Mouse (Mus musculus) myocyte (in vitro differentiated cells): ENCODE measurements around the gene Serinc4.

Experiments used
- CEBPB ChIP-seq: IDR thresholded peaks from 2 replicates; pipeline ENCODE4 v1.6.1; 2011; ENCODE audit warnings: mild to moderate bottlenecking, moderate library complexity; ENCODE audit not compliant: poor library complexity, insufficient read depth, severe bottlenecking
- MAX ChIP-seq: IDR thresholded peaks from one replicate; pipeline ENCODE4 v1.6.1; 2011; ENCODE audit warnings: low read depth, mild to moderate bottlenecking, control low read depth
- MYOD1 ChIP-seq, 3 experiments: IDR thresholded peaks; one replicate each; pipeline ENCODE4 v1.6.1; 2011; ENCODE audit warnings: control low read depth in 2 of 3, low read depth in 2 of 3, mild to moderate bottlenecking in 2 of 3, moderate library complexity in 1 of 3; ENCODE audit not compliant: insufficient read length in 2 of 3, control insufficient read depth in 1 of 3
- MYOG ChIP-seq, 3 experiments: IDR thresholded peaks; one replicate each; pipeline ENCODE4 v1.6.1; 2011; ENCODE audit warnings: control low read depth in 2 of 3, low read depth in 2 of 3, mild to moderate bottlenecking in 2 of 3; ENCODE audit not compliant: insufficient read length in 2 of 3, control insufficient read depth in 1 of 3, insufficient read depth in 1 of 3
- POLR2A ChIP-seq: IDR thresholded peaks from one replicate; pipeline ENCODE4 v1.6.1; 2011; ENCODE audit warnings: low read depth, mild to moderate bottlenecking, control low read depth, moderate library complexity; ENCODE audit not compliant: insufficient read length
- POLR2AphosphoS2 ChIP-seq: IDR thresholded peaks from one replicate; pipeline ENCODE4 v1.6.1; 2011; ENCODE audit warnings: low read depth, control low read depth; ENCODE audit not compliant: insufficient read length
- REST ChIP-seq: IDR thresholded peaks from one replicate; pipeline ENCODE4 v1.6.1; 2011; ENCODE audit warnings: mild to moderate bottlenecking, control low read depth, moderate library complexity; ENCODE audit not compliant: insufficient read depth, insufficient read length
- SRF ChIP-seq: IDR thresholded peaks from one replicate; pipeline ENCODE4 v1.6.1; 2011; ENCODE audit warnings: low read depth; ENCODE audit not compliant: control insufficient read depth, insufficient read length
- TCF12 ChIP-seq: IDR thresholded peaks from one replicate; pipeline ENCODE4 v1.6.1; 2011; ENCODE audit warnings: mild to moderate bottlenecking, control low read depth; ENCODE audit not compliant: poor library complexity, insufficient read depth, severe bottlenecking
- TCF3 ChIP-seq: IDR thresholded peaks from one replicate; pipeline ENCODE4 v1.6.1; 2011; ENCODE audit warnings: low read depth, control low read depth; ENCODE audit not compliant: insufficient read length
- USF1 ChIP-seq: IDR thresholded peaks from one replicate; pipeline ENCODE4 v1.6.1; 2011; ENCODE audit warnings: low read depth, mild to moderate bottlenecking, control low read depth, moderate library complexity

- TF ChIP-seq MAX (no peak), POLR2A (no peak), USF1 (no peak), CEBPB (no peak), TCF12 (no peak), MYOD1 (IDR thresholded peaks at IDR 0.05; ENCODE audit: control insufficient read depth in 1 of 3, insufficient read length in 2 of 3, low read depth in 2 of 3) (no peak), MYOG (IDR thresholded peaks at IDR 0.05; ENCODE audit: control insufficient read depth in 1 of 3, insufficient read depth in 1 of 3, insufficient read length in 2 of 3, low read depth in 2 of 3) (no peak), POLR2AphosphoS2 (peak; percentile 30), REST (no peak), TCF3 (no peak), SRF (no peak)
These were observed 16.8 kb downstream of the Serinc4 start for GRCm38 (mm10) chr2:121439746-121440145.
